Mouse (Mus musculus): ENCODE data around the gene Mief1.
A peak's percentile ranks its signal among the peaks of the same experiment; 100 is the strongest.

Mief1 gene

DNA sequence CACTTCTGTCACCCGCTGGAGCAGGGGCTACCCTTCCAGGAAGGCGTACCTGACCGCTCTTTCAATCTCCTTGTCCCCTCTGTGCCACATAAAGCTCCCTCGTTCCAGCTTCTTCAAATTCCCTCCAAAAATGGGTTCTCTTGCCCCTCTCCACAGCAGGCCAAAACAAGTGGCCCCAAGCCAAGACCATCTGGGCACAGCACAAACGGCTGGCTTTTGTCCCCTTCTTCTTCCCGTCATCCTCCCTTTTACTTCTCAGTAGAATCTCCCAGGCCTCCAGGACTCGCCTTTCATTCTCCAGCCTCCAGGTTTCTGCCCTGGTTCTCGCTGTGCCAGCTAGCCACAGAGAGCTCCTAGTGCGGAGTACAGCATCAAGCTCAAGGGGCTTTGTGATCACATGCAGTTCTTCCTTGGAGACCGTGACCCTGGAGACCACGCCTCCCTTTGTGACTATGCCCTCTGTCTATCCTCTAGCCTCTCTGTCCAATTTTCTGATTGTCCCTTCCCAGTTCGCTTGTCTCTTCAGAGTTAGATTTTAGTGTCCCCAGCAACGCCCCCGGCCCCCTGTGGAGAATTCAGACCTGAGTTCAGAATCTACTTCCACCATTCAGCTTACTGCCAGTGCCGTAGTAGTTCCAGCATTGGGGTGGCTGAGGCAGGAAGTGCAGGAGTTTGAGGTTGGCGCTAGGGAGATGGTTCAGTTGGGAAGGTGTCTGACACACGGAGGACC is 5.6 kb upstream of the Mief1 start:
- DNase-seq = peak; percentile 41 to 65

DNA sequence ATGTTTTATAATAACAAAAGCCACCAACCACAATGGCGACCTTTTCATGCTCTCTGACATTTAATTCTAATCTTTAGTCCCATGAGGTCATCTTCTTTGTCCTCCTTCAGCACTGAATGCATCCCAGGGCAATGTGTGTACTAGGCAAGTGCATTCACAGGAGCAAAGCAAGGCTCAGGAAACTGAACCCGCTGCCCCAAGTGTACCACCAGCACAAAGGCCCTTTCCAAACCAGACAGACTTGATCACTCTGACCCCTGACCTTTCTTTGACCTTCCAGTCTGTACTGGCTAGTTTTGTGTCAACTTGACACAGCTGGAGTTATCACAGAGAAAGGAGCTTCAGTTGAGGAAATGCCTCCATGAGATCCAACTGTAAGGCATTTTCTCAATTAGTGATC is 1.5 kb upstream of the Mief1 start:
- no peak for DNase-seq

DNA sequence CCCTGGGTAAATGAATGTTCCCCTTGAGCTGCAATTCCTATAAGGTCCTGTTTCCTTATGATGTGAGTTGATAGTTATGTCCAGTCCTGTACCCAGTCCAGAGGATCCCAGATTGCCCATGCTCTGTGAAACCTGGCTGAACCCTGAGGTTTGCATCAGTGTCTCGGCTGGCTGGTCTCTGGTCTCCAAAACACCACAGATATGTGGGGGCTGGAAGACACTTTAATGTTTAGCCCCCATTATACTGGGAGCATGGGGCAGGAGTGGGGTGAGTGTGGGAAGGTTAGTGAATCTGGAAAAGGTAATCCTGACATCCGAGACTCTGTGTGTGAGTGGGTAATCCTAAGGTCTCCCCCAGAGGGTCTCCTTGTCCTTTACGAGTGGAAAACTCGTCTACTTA is 765 bp upstream of the Mief1 start:
- no peak for DNase-seq

DNA sequence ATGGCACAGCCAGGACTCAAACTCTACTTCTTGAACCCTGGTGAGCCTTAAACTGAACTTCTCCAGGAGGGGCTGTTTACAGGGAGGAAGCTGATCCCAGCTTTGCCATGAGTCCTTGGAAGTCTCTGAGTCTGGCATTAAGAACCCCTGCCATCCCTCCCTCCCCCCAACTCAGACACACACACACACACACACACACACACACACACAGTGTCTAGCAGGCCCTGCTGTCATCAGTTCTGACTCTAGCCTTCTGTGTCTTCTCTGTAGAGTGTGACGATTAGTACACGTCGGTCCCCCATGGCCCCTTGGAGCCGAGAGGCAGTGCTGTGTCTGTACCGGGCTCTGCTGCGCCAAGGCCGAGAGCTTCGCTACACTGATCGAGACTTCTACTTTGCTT is 1.7 kb downstream of the Mief1 start, which contains the start of gene AC140267.1:
Gene AC140267.1, plus strand, starts transcription at position 301 of the 400 bp plus-strand sequence.
- no peak for DNase-seq

DNA sequence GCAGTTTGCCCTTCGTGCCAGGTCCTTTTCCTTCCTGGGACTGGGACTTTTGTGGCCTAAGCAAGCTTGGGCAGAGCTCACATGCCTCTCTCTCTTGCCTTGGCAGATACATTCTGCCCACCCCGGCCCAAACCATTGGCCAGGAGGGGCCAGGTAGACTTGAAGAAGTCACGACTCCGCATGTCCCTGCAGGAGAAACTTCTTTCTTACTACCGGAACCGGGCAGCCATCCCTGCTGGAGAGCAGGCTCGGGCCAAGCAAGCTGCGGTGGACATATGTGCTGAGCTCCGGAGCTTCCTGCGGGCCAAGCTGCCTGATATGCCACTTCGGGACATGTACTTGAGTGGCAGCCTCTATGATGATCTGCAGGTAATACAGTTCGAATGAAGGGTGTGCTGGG is 14.3 kb downstream of the Mief1 start:
- no peak for DNase-seq

DNA sequence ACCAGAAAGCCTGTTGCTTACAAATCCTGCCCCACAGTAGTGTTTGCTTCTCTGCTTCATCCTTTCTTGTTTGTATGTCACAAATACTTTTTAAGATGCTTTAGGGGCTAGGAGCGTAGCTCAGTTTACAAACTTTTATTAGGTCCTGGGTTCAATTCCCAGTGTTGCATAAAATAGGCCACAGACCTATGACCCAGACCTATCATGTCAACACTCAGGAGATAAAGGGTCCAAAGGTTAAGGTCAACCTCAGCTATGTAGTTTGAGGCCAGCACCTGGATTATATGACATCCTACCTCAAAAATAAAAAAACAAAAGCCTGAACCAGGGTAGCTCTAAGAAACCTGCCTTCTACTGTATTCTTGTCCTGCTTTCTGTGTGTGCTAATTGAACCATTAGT is 14.8 kb downstream of the Mief1 start:
- DNase-seq = no peak

DNA sequence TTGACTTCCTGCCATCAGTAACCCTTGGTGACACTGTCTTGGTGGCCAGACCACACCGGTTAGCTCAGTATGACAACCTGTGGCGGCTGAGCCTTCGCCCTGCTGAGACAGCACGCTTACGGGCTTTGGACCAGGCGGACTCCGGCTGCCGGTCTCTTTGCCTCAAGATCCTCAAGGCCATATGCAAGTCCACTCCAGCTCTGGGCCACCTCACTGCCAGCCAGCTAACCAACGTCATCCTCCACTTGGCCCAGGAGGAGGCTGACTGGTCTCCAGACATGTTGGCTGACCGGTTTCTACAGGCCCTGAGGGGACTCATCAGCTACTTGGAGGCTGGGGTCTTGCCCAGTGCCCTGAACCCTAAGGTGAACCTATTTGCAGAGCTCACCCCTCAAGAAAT is 15.9 kb downstream of the Mief1 start:
- DNase-seq = no peak

DNA sequence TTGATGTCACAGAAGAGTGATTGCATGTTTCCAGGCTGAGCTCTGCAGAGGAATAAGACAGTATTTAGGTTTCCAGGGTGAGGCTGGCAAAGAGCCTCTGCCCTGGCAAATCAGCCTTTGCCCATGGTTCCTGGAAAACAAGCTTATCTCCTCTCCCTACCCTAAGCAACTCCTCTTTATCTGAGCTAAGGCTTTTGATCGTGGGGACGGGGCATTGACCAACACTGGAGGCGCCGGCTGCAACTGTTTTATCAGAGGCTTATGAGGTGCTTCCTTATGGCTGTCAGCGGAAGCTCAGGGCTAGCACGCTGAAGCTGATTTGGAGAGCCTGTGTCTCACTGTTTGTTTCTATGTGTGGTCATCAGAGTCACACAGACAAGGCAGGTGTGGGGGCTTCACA is 16.8 kb downstream of the Mief1 start:
- no peak for DNase-seq

DNA sequence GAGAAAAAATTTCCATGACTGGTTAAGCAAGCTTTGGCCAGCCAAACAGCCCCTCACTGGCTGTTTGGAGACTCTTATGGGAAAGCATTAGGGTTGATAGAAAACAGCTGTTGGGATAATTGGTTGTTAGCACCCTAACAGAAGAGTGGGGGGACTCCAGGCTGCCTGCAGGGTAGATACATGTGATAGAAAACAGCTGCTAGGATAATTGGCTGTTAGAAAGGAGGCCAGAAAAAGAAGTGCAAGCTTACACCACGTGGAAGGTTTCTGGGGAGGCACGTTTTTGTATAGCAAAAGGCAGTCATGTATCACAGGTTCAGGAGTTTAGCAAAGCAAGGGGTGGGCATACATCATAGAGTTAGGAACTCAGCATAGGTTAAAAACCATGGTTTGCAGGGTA is 19.7 kb downstream of the Mief1 start:
- DNase-seq = no peak

DNA sequence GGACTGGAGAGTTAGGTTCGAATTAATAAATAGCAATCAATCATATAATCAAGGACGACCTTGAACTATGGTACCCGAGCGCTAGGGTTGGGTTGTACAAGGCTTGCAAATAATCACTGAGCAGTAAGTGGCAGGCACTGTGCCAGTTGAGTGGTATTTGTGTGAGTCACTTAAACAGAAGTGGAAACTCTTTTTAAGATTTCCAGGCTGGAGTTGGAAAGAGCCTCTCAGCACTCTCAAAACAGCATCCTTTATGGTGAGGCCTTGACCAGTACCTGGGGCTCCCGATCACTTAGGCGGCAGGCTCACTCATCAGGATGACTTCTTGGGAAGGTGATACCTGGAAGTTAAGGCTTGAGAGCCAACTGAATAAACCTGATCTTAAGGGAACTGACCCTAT is 20.4 kb downstream of the Mief1 start:
- peak; percentile 49 to 63 for DNase-seq

DNA sequence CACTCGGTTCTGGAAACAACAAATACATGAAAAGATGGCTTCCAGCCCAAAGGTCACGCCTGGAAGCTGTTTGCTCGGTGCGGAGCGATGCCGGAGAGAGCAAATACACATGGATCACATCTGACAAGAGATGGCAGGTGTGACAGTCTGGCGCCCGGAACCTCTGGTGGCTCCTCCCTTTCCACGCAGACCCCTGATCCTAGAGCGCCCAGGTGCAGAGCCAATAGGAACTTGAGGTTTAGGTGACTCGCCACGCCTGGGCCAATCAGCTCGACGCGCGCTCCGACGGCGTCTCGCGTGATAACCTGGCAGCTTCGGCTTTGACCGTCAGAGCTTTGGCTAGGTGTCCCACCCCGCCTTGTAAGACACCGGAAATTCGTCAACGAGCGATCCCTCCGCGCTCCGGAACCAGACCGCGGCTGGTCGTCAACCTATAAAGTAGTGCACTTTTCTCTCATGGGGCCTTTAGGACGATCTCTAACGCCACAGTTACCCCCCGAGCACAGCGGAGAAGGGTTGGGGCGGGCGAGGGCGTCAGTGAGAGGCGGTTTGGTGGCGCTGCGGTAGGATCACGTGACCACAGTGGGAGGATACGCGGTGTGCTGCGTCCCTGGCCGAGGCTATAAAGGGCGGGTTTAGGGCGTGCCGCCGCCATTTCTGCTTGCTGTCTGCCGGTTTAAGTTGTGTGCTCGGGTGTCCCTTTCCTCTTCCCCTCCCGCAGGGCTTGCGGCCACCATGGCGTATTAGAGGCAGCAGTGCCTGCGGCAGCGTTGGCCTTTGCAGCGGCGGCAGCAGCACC is 21.2 kb downstream of the Mief1 start, which contains the start of gene Atf4:
Gene Atf4, plus strand, starts transcription at position 338 of the 799 bp plus-strand sequence.
- peak; percentile 99 to 100 for DNase-seq

DNA sequence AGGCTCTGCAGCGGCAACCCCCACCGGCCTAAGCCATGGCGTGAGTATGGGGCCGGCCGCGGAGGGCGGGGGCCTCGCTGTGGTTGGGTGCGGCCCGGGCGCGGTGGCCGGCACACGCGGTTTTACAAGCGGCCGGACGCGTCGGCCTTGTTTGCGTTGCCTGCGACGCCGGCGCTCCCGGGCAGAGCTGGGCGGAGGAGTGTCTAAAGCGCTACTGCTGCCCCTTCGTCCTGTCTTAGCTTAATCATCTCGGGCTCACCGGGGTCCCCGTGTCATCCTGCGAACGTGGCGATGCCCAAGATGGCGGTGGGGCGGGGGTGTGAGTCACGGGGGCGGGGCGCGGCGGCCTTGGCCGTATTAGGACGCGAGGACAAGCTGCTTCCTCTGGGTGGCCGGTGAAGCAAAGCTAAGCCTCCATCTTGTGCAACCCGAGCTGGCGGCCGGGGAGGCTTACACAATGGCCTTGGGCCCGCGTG is 21.9 kb downstream of the Mief1 start:
- peak; percentile 86 to 93 for DNase-seq

DNA sequence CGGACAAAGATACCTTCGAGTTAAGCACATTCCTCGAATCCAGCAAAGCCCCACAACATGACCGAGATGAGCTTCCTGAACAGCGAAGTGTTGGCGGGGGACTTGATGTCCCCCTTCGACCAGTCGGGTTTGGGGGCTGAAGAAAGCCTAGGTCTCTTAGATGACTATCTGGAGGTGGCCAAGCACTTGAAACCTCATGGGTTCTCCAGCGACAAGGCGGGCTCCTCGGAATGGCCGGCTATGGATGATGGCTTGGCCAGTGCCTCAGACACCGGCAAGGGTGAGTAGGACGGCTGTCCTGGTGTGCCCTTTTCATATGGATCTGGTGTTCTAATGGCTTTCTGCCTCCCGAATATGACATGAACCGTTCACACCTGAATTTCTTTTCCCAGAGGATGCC is 22.4 kb downstream of the Mief1 start:
- peak; percentile 46 to 48 for DNase-seq

DNA sequence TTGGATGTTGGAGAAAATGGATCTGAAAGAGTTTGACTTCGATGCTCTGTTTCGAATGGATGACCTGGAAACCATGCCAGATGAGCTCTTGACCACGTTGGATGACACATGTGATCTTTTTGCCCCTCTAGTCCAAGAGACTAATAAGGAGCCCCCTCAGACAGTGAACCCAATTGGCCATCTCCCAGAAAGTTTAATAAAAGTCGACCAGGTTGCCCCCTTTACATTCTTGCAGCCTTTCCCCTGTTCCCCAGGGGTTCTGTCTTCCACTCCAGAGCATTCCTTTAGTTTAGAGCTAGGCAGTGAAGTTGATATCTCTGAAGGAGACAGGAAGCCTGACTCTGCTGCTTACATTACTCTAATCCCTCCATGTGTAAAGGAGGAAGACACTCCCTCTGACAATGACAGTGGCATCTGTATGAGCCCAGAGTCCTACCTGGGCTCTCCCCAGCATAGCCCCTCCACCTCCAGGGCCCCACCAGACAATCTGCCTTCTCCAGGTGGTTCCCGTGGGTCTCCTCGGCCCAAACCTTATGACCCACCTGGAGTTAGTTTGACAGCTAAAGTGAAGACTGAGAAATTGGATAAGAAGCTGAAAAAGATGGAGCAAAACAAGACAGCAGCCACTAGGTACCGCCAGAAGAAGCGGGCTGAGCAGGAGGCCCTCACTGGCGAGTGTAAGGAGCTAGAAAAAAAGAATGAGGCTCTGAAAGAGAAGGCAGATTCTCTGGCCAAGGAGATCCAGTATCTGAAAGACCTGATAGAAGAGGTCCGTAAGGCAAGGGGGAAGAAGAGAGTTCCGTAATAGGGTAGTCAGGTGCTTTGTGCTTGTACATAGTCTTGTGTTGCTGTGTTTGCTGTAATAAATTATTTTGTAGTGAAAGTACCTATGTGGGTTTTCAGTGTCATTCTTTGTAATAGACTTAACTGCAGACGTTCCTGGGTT is 23.1 kb downstream of the Mief1 start:
- DNase-seq = no peak

DNA sequence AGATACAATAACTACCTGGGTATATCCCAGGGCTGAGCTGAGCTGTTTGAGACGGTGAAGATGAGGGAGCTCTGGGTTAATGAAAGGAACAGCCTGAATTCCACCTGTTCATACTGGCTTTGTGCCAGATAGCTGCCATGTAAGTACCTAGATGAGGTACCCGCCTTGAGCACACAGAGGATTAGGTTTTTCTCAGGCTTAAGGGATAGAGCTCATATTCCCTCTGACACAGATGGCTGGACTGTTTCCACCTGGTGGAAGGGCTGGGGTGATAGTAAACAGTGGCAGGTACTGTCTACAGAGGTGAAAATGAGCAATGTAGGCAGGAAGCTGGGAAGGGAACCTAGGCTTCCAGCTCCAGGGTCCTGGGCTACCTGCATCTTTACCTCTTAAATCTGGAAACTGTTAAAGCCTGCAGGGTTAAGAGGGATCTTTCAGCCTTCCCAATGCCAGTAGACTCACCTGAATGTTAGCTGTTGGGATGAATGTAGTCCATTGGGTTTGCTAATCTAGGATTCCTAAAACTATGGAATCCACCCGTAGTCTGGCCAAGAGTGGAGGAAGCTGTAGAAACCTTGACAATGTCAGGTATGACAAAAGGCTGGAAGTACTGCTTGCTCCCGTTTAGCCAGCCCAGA is 23.9 kb downstream of the Mief1 start:
- DNase-seq = peak; percentile 67 to 70

DNA sequence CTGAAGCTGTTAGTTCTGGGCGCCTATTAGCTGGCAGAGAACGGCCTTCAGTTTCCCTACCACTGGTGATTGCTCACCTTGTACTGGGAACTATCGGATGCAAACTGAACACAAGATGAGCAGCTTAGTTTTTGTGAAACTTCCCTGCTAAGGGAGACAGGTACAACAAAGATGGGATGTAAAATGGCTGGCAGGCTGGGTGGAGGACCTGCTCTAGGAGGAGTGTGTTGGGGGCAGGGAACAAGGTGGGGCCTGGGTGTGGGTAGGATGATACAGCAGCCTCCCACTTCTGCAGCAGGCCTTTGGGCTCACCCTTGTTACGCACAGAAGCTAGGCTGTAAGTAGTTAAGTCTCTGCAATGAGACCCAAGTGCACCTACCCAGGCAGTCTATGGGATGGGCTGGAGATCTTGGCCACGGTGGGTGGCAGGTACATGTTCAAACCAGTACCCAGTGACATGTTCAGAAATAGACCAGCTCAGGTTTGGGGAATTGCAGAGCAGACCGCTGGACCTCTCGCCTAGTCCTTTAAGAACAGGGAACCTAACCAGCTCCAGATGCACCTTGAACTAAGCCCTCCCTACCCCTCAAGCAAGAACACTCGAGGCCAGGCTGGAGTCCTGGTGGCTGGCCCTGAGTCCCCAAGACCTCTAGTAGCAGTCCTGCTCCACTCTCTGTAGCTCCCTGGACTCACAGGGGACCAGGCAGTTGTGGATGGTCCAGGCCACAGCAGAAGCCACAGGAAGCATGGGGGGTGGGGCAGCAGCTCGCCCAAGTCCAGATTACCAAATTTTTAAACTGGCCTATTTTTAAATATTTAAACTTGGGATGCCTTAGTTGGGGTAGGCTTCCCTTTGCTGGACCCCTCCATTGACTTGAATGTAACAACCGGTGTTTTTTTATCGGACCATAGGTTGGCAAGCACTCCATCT is 24.7 kb downstream of the Mief1 start:
- no peak for DNase-seq

DNA sequence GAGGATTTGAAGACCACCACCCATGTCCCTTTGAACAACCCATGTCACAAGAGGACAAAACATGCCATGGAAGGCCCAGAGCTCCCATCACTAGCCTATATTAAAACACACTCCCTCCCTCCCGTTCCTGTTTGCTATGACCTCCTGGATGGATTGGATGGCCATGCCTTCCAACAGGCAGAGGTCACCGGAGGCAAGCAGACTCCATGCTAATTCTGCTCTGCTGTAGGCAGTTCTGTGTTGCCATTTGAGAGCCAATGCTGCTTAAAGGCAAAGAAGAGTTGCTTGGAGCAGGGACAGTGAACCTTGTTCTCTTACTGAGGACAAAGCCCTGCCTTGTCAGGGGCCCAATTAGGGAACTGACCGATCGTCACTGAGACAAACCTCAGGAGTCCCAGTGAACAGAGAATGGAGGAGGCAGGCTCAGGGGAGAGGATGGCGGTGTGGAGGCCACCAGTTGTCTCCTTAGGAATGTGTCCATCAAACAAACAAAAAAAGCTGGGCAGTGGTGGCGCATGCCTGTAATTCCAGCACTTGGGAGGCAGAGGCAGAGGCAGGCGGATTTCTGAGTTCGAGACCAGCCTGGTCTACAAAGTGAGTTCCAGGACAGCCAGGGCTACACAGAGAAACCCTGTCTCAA is 25.7 kb downstream of the Mief1 start:
- DNase-seq = no peak

DNA sequence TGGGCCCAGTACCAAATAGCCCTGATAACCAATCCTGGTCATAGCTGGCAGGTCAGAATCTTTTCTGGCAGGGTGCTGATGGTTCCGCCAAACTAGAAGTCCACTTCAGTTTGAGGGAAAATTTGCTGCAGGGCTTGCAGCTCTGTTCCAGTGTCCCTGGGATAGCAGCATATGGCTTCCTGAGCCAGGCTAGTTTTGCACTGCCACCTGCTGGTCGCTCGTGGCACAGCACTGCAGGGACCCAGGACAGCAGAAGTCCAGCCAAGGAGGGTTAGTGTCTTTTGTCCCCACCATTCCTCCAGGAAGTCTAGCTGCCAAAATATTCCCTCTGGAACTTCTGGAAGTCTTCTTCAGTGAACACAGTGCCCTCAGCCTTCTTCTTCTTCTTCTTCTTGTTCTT is 26.9 kb downstream of the Mief1 start:
- peak; percentile 95 to 96 for DNase-seq

DNA sequence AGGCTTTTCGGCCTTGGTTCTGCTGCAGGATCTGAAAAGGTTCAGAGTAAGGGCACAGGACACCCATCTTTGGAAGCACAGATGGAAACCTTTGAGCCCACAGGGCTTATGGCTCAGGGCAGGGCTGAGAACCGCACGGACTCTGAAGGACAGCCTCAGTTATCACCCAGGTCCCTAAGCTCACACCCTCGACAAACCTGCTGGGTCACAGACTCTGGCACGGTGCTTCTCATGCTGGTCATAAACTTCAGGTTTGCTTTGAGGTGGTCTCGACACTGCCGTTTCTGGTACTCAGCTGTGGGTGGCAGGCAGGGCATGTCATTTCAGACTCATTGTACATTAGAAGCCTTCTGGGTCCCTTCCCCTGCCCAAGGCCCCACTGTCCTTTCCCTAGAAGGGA is 27.3 kb downstream of the Mief1 start:
- DNase-seq = no peak
